Mouse (Mus musculus): Measurements from ENCODE around the gene Anks1b. TPM values are rescaled to one million over a fixed set of nuclear protein-coding genes. Genes with fewer than 3 reads are reported as not detected.

Gene Anks1b
- polyA plus RNA-seq, 1 experiment from 2014 or later = 0.71 TPM

DNA sequence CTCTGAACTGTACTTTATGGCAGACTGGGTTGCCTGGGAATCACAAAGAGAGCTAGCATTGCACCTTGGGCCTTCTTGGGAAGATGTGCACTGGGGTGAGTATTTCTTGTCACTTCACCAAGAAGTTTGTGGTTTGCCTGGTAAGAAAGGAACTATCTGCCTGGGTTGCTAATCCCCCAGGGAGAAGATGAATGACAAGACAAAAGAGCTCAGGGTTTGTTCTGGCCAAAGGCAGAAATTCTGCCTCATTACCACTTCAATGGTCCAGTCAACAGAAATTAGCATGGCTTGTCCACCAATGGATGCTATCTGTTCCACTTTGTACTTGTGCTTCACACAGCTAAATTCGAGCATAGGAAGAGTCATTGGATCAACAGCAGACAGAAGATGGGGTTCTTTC, 658.5 kb downstream of the Anks1b start:
- no peak for ATAC-seq
- Histone ChIP-seq H3K9ac (ENCODE audit: low read depth, low read length) (no peak overlapping the region), H3K4me2 (ENCODE audit: low read depth, low read length) (no peak overlapping the region), H3K9me3 (ENCODE audit: control insufficient read depth, low read length) (no peaks in the 10 kb centered on the region), H3K27ac (ENCODE audit: low read length) (no peak overlapping the region), H3K4me1 (ENCODE audit: control insufficient read depth, insufficient read depth, low read length) (no peaks in the 10 kb centered on the region), H3K27me3 (replicated peaks; ENCODE audit: control insufficient read depth, insufficient read depth, low read length) (no peaks in the 10 kb centered on the region), H3K4me3 (ENCODE audit: low read length) (no peak overlapping the region), H3K36me3 (ENCODE audit: control insufficient read depth, insufficient read depth, low read length) (no peaks in the 10 kb centered on the region)
- 63% methylated on average over 1 of the region's 1 CpGs for WGBS

- ATAC-seq = no peak
- WGBS = 98% methylated on average over 2 of the region's 2 CpGs
- Histone ChIP-seq H3K9me3 (ENCODE audit: control insufficient read depth, low read length) (no peaks in the 10 kb centered on the region), H3K9ac (ENCODE audit: low read depth, low read length) (no peak overlapping the region), H3K27me3 (replicated peaks; ENCODE audit: control insufficient read depth, insufficient read depth, low read length) (no peaks in the 10 kb centered on the region), H3K4me3 (ENCODE audit: low read length) (no peak overlapping the region), H3K36me3 (ENCODE audit: control insufficient read depth, insufficient read depth, low read length) (no peaks in the 10 kb centered on the region), H3K4me1 (ENCODE audit: control insufficient read depth, insufficient read depth, low read length) (no peaks in the 10 kb centered on the region), H3K4me2 (ENCODE audit: low read depth, low read length) (no peak overlapping the region), H3K27ac (ENCODE audit: low read length) (no peak overlapping the region)
Measured at GRCm38 (mm10) chr10:90535370-90535769, 662.1 kb downstream of the Anks1b start.

DNA sequence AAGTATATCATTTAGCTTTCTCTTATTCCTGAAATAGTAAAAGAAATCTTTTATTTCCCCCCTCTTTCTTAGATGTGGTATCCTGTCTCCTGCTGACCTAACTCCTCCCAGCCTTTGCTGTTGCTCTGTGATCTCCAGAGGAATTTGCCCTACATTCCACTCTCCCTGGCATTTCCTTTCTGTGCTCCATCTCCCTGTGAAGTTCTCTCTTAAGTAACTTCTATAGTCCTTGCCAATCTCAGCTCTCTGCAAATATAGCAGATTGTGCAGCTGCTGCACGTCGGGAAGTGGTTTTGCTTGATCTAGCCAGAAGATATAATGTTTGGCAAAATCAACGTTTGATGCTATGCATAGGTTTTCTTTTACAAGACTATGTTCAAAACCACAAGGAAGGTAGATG, 673.3 kb downstream of the Anks1b start:
- no peak overlapping the region for H3K9ac ChIP-seq (ENCODE audit: low read depth, low read length)
- no peak overlapping the region for H3K4me2 ChIP-seq (ENCODE audit: low read depth, low read length)
- no peaks in the 10 kb centered on the region for H3K36me3 ChIP-seq (ENCODE audit: control insufficient read depth, insufficient read depth, low read length)
- no peaks in the 10 kb centered on the region for H3K27me3 ChIP-seq (replicated peaks; ENCODE audit: control insufficient read depth, insufficient read depth, low read length)
- 44% methylated on average over 3 of the region's 3 CpGs for WGBS
- H3K27ac ChIP-seq (ENCODE audit: low read length) = no peak overlapping the region
- no peak for ATAC-seq
- no peak overlapping the region for H3K4me3 ChIP-seq (ENCODE audit: low read length)
- H3K4me1 ChIP-seq (ENCODE audit: control insufficient read depth, insufficient read depth, low read length) = no peaks in the 10 kb centered on the region
- H3K9me3 ChIP-seq (ENCODE audit: control insufficient read depth, low read length) = no peaks in the 10 kb centered on the region

- Histone ChIP-seq H3K27me3 (replicated peaks; ENCODE audit: control insufficient read depth, insufficient read depth, low read length) (no peaks in the 10 kb centered on the region), H3K4me3 (ENCODE audit: low read length) (no peak overlapping the region), H3K4me1 (ENCODE audit: control insufficient read depth, insufficient read depth, low read length) (no peaks in the 10 kb centered on the region), H3K9ac (ENCODE audit: low read depth, low read length) (no peak overlapping the region), H3K27ac (ENCODE audit: low read length) (no peak overlapping the region), H3K9me3 (ENCODE audit: control insufficient read depth, low read length) (no peaks in the 10 kb centered on the region), H3K36me3 (ENCODE audit: control insufficient read depth, insufficient read depth, low read length) (no peaks in the 10 kb centered on the region), H3K4me2 (ENCODE audit: low read depth, low read length) (no peak overlapping the region)
- WGBS = 79% methylated on average over 7 of the region's 7 CpGs
- ATAC-seq = no peak
Measured at GRCm38 (mm10) chr10:90562906-90563305, 689.6 kb downstream of the Anks1b start.

GRCm38 (mm10) chr10:90576191-90577098, 703.1 kb downstream of the Anks1b start:
- H3K36me3 ChIP-seq (ENCODE audit: control insufficient read depth, insufficient read depth, low read length) = no peaks in the 10 kb centered on the region
- no peak overlapping the region for H3K27ac ChIP-seq (ENCODE audit: low read length)
- H3K27me3 ChIP-seq (replicated peaks; ENCODE audit: control insufficient read depth, insufficient read depth, low read length) = no peaks in the 10 kb centered on the region
- ATAC-seq = 0 out of 2 replicates have a peak, but pooled peaks have one; percentile 36
- H3K4me2 ChIP-seq (ENCODE audit: low read depth, low read length) = peak overlapping the region; percentile 32
- WGBS = 27% methylated on average over 29 of the region's 29 CpGs
- no peak overlapping the region for H3K9ac ChIP-seq (ENCODE audit: low read depth, low read length)
- peak overlapping the region; percentile 6; the same call in 1 of the 2 replicates for H3K4me3 ChIP-seq (ENCODE audit: low read length)
- H3K9me3 ChIP-seq (ENCODE audit: control insufficient read depth, low read length) = no peaks in the 10 kb centered on the region
- H3K4me1 ChIP-seq (ENCODE audit: control insufficient read depth, insufficient read depth, low read length) = no peaks in the 10 kb centered on the region

DNA sequence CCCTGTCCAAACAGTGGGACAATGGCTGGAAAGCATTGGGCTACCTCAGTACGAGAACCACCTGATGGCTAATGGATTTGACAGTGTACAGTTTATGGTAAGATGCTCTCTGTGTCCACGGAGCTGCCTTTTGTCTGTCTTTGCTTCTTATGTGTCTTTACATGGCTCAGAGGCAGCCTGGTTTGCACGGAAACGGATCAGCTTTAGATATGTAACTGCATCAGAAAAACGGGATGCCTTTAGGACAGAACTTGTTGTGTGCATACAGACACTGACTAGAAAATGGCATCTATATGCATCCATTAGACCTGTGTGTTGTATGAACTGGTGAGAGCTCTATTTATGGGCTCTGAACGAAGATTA, 703.8 kb downstream of the Anks1b start:
- Histone ChIP-seq H3K27me3 (replicated peaks; ENCODE audit: control insufficient read depth, insufficient read depth, low read length) (no peaks in the 10 kb centered on the region), H3K9ac (ENCODE audit: low read depth, low read length) (no peak overlapping the region), H3K36me3 (ENCODE audit: control insufficient read depth, insufficient read depth, low read length) (no peaks in the 10 kb centered on the region), H3K9me3 (ENCODE audit: control insufficient read depth, low read length) (no peaks in the 10 kb centered on the region), H3K4me1 (ENCODE audit: control insufficient read depth, insufficient read depth, low read length) (no peaks in the 10 kb centered on the region), H3K27ac (ENCODE audit: low read length) (no peak overlapping the region), H3K4me2 (ENCODE audit: low read depth, low read length) (no peak overlapping the region), H3K4me3 (ENCODE audit: low read length) (no peak overlapping the region)
- ATAC-seq = no peak
- 60% methylated on average over 6 of the region's 6 CpGs for WGBS

DNA sequence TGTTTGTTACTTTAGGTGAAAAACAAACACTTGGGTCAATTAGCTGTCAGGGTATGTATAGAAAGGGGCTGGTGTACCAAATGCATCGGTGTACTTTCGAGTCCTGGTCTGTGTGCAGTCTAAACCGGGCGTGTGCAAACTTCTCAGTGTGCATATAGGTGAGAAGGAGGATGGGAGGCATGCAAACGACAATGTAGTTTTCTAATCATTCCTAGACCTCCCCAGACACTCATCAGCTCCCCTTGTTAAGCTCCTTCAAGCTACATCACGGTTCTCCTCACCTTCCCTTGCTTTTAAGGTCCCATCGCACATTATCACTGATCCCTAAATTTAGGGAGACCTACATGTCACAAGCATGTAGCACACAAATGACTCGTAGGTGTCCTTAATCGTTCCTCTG, 704.5 kb downstream of the Anks1b start:
- H3K4me1 ChIP-seq (ENCODE audit: control insufficient read depth, insufficient read depth, low read length) = no peaks in the 10 kb centered on the region
- no peak overlapping the region for H3K4me2 ChIP-seq (ENCODE audit: low read depth, low read length)
- no peak overlapping the region for H3K9ac ChIP-seq (ENCODE audit: low read depth, low read length)
- no peak overlapping the region for H3K27ac ChIP-seq (ENCODE audit: low read length)
- no peaks in the 10 kb centered on the region for H3K9me3 ChIP-seq (ENCODE audit: control insufficient read depth, low read length)
- no peak for ATAC-seq
- no peak overlapping the region for H3K4me3 ChIP-seq (ENCODE audit: low read length)
- no peaks in the 10 kb centered on the region for H3K27me3 ChIP-seq (replicated peaks; ENCODE audit: control insufficient read depth, insufficient read depth, low read length)
- 66% methylated on average over 9 of the region's 9 CpGs for WGBS
- no peaks in the 10 kb centered on the region for H3K36me3 ChIP-seq (ENCODE audit: control insufficient read depth, insufficient read depth, low read length)

DNA sequence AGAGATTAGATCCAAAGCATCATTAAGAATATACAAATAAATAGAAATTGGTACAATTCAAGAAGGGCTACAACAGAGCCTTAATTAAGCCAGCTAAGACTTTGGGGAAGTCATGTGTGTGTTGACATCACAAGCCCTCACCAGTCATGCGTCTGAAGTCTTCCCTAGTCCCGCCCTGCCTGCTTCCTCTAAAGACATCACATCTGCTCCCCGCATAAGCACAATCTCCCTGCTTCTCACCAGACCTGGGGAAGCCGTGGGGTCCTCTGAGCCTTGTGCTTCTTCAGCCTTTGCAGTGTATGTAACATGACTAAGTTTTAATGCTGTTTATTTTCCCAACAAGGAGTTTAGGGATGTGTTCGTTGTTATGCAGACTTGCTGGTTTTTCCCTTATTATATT, 706.7 kb downstream of the Anks1b start:
- no peaks in the 10 kb centered on the region for H3K36me3 ChIP-seq (ENCODE audit: control insufficient read depth, insufficient read depth, low read length)
- no peak overlapping the region for H3K4me3 ChIP-seq (ENCODE audit: low read length)
- H3K27me3 ChIP-seq (replicated peaks; ENCODE audit: control insufficient read depth, insufficient read depth, low read length) = no peaks in the 10 kb centered on the region
- no peak overlapping the region for H3K4me2 ChIP-seq (ENCODE audit: low read depth, low read length)
- H3K9ac ChIP-seq (ENCODE audit: low read depth, low read length) = no peak overlapping the region
- 84% methylated on average over 5 of the region's 5 CpGs for WGBS
- no peak for ATAC-seq
- no peaks in the 10 kb centered on the region for H3K4me1 ChIP-seq (ENCODE audit: control insufficient read depth, insufficient read depth, low read length)
- H3K9me3 ChIP-seq (ENCODE audit: control insufficient read depth, low read length) = no peaks in the 10 kb centered on the region
- H3K27ac ChIP-seq (ENCODE audit: low read length) = no peak overlapping the region

DNA sequence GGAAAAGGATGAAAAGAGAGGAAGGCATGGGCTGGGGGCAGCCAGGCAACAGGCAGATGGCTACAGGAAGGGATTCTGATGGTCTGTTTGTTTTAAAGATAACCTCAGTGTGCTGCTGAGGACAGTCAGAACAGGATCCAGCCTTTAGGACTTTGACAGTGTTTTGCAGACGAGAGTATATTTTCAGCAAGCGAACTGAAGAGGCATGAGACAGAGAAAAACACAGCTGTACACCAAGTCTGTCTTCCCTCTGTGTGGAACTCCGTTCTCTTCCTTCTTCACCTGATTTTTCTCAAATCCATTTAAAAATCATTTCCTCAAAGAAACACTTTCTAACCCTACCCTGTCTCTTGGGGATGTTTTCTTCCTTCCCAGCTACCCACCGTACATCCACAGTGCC, 710.7 kb downstream of the Anks1b start:
- H3K4me3 ChIP-seq (ENCODE audit: low read length) = no peak overlapping the region
- H3K27me3 ChIP-seq (replicated peaks; ENCODE audit: control insufficient read depth, insufficient read depth, low read length) = no peaks in the 10 kb centered on the region
- no peak overlapping the region for H3K27ac ChIP-seq (ENCODE audit: low read length)
- H3K36me3 ChIP-seq (ENCODE audit: control insufficient read depth, insufficient read depth, low read length) = no peaks in the 10 kb centered on the region
- no peak overlapping the region for H3K4me2 ChIP-seq (ENCODE audit: low read depth, low read length)
- WGBS = 54% methylated on average over 4 of the region's 4 CpGs
- no peaks in the 10 kb centered on the region for H3K4me1 ChIP-seq (ENCODE audit: control insufficient read depth, insufficient read depth, low read length)
- ATAC-seq = no peak
- no peak overlapping the region for H3K9ac ChIP-seq (ENCODE audit: low read depth, low read length)
- H3K9me3 ChIP-seq (ENCODE audit: control insufficient read depth, low read length) = no peaks in the 10 kb centered on the region

- Histone ChIP-seq H3K9ac (ENCODE audit: low read depth, low read length) (no peak overlapping the region), H3K27me3 (replicated peaks; ENCODE audit: control insufficient read depth, insufficient read depth, low read length) (no peaks in the 10 kb centered on the region), H3K27ac (ENCODE audit: low read length) (no peak overlapping the region), H3K9me3 (ENCODE audit: control insufficient read depth, low read length) (no peaks in the 10 kb centered on the region), H3K4me3 (ENCODE audit: low read length) (no peak overlapping the region), H3K36me3 (ENCODE audit: control insufficient read depth, insufficient read depth, low read length) (no peaks in the 10 kb centered on the region), H3K4me1 (ENCODE audit: control insufficient read depth, insufficient read depth, low read length) (no peaks in the 10 kb centered on the region), H3K4me2 (ENCODE audit: low read depth, low read length) (no peak overlapping the region)
- WGBS = 18% methylated on average over 3 of the region's 3 CpGs
- no peak for ATAC-seq
Measured at GRCm38 (mm10) chr10:90596142-90596541, 722.8 kb downstream of the Anks1b start.
